Mouse (Mus musculus) adrenal gland, postnatal 36 days (tissue): ENCODE data around the gene Arhgap31. TPM values are rescaled to one million over a fixed set of nuclear protein-coding genes. Genes with fewer than 3 reads are reported as not detected.

ENCODE experiments used
- DNase-seq, 2 experiments: peaks; one replicate each; pipeline ENCODE4 v3.0.0; 2021; ENCODE audit warnings: mixed read lengths in 1 of 2
- long read RNA-seq, 2 experiments: library from polyadenylated mRNA; stranded (forward); transcript quantifications; one replicate each; pipeline ENCODE4 v2.0.0; 2021; ENCODE audit warnings: borderline sequencing depth in 2 of 2
- total RNA-seq, 2 experiments: library from RNA; stranded (reverse); gene quantifications; 2 replicates each; pipeline ENCODE4 v1.2.3; 2021

Gene Arhgap31
- total RNA-seq: 10 to 100 TPM; 21.3 to 33.7 TPM
- long read RNA-seq, experiment 1, partial matches to known transcripts: 3 of 5 reads
- long read RNA-seq, experiment 1, other reads (novel, unspliced or antisense): 2 of 5 reads
- long read RNA-seq, experiment 2, full-length matches to known transcripts: 2 of 7 reads
- long read RNA-seq, experiment 2, partial matches to known transcripts: 2 of 7 reads
- long read RNA-seq, experiment 2, other reads (novel, unspliced or antisense): 3 of 7 reads

DNA sequence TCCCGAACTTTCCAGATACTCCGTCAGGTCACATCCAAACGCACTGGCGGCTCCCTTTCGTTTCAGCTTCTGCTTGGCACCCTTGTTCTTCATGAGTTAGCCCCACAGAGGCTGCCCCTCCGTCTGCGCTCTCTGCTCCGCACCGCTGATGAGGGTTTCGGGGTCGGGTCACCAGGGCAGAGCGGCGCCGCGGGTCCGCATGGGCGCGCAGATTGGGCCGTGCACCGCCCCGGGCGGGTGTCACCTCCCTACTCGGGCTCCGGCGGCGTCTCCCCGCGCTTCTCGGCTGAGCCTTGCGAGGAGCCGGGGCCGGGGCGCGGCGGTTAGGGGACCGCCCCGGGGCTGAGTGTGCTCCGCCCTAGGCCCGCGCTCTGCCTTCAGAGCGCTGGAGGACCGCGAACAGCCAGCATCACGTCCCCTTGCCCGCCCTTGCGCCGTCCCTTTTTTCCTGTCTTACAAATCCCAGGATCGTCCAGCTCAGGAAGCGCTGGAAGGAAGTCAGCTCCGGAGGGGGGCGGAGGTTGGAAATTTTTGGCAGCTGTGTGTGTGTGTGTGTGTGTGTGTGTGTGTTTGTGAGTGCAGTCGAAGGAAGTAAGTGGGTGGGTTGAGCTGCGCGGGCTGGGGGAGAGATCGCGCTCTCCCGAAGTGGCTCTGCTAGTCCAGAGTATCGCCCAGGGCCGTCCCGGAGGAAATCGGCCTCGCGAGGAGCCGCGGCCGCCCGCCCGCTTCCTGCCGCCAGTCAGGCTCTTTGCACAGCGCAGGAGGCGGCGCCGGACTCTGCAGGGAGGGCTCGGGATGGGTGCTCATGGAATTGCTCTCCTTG is at the start of gene Arhgap31:
Gene Arhgap31 (minus strand): TSS at position 694 of the 823 bp plus-strand sequence.
- peak; percentile 89 to 92 for DNase-seq

DNA sequence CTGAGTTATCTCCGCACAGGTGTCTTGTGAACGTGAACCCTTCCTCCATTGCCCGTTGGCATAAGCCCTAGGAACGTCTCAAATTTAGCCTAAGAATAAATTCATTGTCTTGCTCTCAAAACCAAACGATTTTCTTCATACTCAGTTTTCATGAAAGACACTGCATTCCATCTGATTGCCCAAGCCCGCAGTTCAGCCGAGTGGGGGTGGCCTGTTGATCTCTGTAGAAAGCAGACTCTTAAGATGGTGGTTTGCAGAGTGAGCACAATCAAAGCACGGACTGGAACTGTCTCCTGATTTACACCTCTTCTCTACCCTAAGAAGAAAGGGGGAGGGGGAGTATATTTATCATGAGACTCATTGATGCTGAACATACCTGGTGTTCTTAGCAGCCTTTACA is 49.3 kb upstream of the Arhgap31 start:
- DNase-seq: no peak

DNA sequence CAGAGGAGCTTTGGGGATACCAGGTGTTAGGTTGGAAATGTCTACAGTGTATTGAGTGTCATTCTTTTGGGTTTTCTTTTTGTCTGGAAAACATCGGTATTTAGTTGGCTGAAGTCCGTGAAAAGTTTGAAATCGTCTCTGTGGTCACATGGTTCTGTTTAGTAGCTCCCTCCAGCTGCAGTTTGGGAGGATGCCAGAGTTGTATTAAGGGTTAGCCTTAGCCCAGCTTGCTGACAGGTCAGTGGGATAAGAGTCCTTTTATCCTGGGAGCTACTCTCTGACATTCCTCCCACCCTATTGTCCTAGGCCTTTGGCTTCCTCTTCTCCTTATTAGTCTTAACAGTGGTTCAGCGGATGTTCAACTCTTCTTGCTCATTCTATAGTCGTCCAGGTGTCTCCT is 48.9 kb upstream of the Arhgap31 start:
- no peak for DNase-seq

GRCm38 (mm10) chr16:38760834-38761375 is 47.8 kb upstream of the Arhgap31 start:
- DNase-seq: no peak

GRCm38 (mm10) chr16:38760239-38760638 is 47.2 kb upstream of the Arhgap31 start:
- DNase-seq: no peak

DNA sequence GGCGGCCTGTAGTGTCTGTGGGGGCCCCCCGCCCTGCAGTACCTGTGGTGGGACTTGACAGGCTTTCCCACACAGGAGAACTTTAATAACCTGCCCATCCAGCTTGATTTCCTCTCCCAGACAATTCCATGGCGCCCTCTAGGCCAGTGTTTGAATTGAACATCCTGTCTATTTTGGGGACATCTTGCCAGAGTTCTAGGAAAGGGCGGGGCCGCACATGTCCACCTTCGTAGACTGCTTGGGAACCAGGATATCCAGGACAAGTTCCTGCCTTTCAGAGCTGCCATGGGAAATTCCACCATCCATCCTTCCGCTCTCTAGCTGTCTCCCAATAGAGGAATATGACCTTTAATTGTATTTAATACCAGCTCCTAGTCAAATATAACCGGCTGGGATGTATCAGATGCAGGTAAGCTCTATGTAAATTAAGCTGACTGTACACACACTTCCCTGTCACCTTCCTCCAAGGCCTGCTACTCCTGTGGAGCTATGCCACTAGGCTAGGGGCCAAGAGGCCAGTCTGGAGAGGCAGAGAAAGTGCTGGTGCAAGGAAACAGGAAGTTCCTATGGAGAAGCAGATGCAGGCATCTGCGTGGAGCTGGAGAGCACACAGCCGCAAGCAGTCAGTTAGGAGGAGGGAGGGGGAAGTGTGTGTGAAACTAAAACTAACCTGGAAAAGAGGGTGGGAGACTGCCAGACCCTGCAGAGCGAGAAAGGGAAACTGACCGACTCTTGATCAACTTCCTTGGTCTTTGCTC is 45.2 kb upstream of the Arhgap31 start:
- DNase-seq: peak; percentile 26 to 55

GRCm38 (mm10) chr16:38757626-38758025 is 44.6 kb upstream of the Arhgap31 start:
- DNase-seq: no peak

GRCm38 (mm10) chr16:38756572-38756971 is 43.5 kb upstream of the Arhgap31 start:
- DNase-seq: no peak

- peak; percentile 51 to 70 for DNase-seq
Measured at GRCm38 (mm10) chr16:38756177-38756503, 43.1 kb upstream of the Arhgap31 start.

DNA sequence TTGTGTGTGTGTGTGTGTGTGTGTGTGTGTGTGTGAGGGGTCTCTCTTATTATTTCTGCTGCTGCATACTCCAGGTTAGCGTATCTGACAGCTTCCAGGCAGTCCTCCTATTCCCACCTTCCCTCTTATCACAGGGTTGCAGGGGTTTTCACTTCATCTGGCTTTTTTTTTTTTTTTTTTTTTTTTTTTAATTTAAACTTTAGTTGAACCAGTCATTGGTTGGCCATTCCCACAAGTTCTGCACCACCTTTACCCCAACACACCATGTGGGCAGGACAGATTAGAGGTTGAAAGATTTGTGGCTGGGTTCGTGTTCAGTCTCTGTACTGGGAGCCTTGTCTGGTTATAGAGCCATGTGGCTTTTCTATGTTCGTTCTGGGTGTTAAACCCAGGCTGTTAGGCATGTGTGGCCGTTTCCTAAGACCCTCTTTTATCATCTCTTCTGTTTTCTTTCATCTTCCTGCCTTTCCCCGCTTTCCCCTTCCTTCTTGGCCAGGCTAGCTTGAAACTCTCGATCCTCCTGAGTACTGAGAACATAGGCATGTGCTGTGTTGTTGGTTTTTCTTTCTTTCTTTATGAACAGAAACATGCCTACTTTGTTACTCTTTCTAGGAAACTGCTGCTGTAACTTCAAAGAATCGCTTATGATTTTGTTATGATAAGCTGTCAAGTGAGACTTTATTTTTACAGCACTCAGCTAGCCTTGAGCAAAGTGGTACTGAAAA is 42.5 kb upstream of the Arhgap31 start:
- DNase-seq: no peak

- DNase-seq: no peak
Measured at GRCm38 (mm10) chr16:38753631-38754030, 40.6 kb upstream of the Arhgap31 start.

DNA sequence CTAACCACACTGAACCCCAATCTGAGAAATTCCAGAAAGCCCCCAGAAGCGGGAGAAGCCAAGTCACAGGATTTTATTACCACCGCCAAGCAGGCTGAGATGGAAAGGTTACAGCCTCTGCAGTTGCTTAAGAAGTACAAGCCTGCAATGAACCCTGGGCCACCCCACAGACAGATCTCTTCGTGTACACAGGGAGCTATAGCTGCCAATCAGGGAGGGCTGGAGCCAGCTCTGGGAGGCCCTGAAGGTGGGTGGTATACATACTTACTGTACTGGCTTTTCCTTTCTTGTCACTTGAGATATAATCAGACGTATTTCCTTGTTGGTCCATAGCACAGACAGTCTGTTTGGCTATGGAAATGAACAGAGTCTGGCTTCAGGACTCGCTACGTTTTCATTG is 37.7 kb upstream of the Arhgap31 start:
- DNase-seq: no peak

DNA sequence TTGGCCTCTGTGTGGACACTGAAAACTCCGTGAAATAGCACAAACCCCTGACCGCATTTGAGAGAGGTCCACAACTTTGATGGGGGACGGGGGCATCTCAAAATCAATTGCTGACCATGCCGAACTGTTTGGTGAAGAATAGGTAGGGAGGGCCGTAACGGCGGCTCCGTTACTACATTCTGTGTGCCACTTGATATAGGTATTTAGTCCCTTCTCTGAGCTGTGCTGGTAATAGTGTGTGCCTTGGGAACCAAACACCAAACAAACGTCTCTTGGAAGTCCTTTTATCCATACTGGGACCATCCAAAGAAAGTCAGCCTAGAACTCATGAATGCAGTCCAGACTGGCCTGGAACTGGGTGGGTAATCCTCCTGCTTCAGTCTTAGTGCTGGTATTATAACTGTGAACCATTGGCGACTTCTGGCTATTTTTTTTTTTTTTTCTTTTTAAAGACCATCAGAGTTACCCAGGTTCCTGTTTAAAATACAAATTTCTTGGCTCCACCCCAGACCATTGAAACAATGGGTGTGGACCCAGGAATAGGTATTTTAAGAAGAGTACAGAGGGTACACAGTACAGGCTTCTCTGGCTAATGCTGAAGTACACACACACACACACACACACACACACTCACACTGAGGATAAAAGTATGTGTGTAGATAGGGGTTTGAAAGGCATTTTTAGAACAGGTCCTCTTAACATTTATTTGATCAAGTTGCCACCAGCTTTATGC is 31.0 kb upstream of the Arhgap31 start:
- no peak for DNase-seq

DNA sequence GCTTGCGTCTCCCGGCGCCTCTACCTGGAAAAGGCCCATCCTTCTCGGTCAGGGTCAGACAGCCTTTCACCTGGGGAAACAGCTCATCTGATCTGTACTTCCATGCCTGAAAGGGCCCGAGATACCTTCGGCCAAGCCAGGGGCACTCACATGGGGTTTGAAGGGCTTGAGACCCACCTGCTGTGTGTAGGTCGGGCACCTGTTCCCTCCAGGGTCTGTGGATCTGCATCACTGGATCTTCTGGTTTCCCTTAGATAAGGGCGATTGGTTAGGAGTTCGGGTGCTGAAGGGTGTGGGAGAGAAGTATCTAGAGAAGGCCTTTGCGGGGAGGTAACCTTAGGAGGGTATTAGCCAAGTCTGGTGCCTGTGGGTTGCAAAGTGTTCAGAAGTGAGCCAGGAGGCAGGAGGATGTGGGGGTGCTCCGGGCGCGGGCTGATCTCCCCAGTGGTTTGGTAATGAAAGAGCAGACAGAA is 29.6 kb upstream of the Arhgap31 start:
- peak in 1 of 2 experiments; percentile 43 for DNase-seq

GRCm38 (mm10) chr16:38742113-38742658 is 29.1 kb upstream of the Arhgap31 start, which contains the start of gene B4galt4:
TSS of gene B4galt4 (plus strand) at chr16:38742264.
- peak; percentile 91 to 93 for DNase-seq

GRCm38 (mm10) chr16:38741204-38741903 is 28.3 kb upstream of the Arhgap31 start:
- DNase-seq: no peak

DNA sequence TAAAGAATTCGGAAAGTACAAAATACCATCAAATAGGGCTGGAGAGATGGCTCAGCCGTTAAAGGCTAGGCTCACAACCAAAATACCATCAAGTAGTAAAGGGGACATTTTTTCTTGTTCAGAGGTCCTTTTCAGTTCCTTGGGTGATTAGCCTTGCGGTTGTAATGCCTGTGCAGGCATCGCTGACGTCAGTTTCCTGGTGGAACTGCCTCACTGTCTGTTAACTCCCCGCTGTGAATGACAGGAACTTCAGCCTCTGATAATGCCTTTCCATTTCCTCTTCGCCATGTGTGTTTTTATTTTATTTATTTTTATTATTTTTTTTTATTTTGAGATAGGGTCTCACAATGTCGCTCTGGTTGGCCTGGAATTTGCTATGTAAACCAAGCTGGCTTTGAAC is 17.8 kb upstream of the Arhgap31 start:
- DNase-seq: peak in 1 of 2 experiments; percentile 25

- DNase-seq: peak in 1 of 2 experiments; percentile 22
Measured at GRCm38 (mm10) chr16:38729610-38730288, 16.7 kb upstream of the Arhgap31 start.

GRCm38 (mm10) chr16:38729139-38729538 is 16.1 kb upstream of the Arhgap31 start:
- DNase-seq: no peak
